Mouse (Mus musculus): Measurements from ENCODE around the gene Rps10. TPM values are rescaled to one million over a fixed set of nuclear protein-coding genes. Genes with fewer than 3 reads are reported as not detected.
A peak's percentile ranks its signal among the peaks of the same experiment; 100 is the strongest.

The Rps10 gene
- polyA plus RNA-seq (2015; fragmentation: Nextera tagmentation; extraction: Ambion mirVana): 483 and 558 TPM in 2 replicates

DNA sequence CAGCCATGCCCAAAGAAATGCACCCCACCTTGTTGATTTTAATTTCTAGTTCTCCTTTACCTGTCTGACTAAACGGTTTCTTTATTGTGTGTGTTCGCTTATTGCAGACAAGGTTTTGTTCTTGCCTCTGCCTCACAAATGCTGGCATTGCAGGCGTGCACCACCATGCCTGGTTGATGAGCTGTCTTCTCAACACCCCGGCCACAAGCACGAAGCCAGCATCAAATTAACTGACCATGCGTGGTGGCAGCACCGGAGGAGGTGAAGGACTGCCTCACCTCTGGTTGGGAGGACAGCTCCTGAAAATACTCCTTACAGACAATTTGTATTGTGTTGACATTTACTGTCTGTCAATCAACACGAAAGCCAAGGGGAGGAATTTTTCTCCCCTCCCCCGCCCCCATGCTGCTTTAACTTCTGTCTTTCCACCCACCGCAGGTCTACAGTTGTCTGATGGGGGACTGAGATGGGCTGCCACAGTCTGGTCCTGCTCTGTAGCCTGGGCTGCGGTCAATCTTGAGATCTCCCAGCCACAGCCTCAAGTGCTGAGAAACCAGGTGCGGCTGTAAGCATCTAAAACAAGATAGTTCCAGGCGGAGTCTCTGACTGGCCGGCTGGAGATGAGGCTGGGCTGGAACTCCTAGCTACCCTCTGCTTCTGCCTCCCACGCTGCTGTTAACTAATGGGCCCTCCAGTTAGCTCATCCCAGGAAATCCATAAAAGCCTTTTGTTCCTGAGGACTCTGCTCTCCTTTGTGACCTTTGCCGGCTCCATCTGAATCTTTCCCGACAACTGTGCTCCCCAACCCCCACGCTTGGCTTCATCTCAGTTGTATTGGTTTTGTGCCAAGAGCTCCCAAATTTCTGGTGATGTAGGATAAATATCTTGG lies at the start of gene Rps10:
Rps10 (minus strand) TSS at position 538 of the 889 bp plus-strand sequence.
- Histone ChIP-seq H3K4me3 (replicated peaks) (peak within 1 kb of the TSS; percentile 84), H3K36me3 (peaks cover 24% of the 10 kb centered on the region), H3K27ac (replicated peaks) (peak within 1 kb of the TSS; percentile 86), H3K27me3 (replicated peaks) (no peaks in the 10 kb centered on the region), H3K4me1 (peaks cover 42% of the 10 kb centered on the region), H3K9me3 (replicated peaks) (no peaks in the 10 kb centered on the region), H3K9ac (replicated peaks) (peak within 1 kb of the TSS; percentile 53; the same call in 1 of the 2 replicates), H3K4me2 (peak within 1 kb of the TSS; percentile 85)
- ATAC-seq (ENCODE audit: low FRiP score): no peak
- 21% methylated on average over 18 of the region's 18 CpGs for WGBS

GRCm38 (mm10) chr17:27685550-27685913 lies 49.1 kb upstream of the Rps10 start:
- Histone ChIP-seq H3K9ac (replicated peaks) (peak overlapping the region; percentile 84), H3K27ac (replicated peaks) (peak overlapping the region; percentile 61; the same call in 1 of the 2 replicates), H3K27me3 (replicated peaks) (no peaks in the 10 kb centered on the region), H3K9me3 (replicated peaks) (no peaks in the 10 kb centered on the region), H3K4me1 (peaks cover 27% of the 10 kb centered on the region), H3K4me2 (peak overlapping the region; percentile 97), H3K4me3 (replicated peaks) (peak overlapping the region; percentile 65), H3K36me3 (no peaks in the 10 kb centered on the region)
- ATAC-seq (ENCODE audit: low FRiP score): peak; percentile 62
- under 1% methylated on average over 11 of the region's 11 CpGs for WGBS

- H3K27me3 ChIP-seq (replicated peaks): no peaks in the 10 kb centered on the region
- peak overlapping the region; percentile 84 for H3K9ac ChIP-seq (replicated peaks)
- no peaks in the 10 kb centered on the region for H3K9me3 ChIP-seq (replicated peaks)
- peak overlapping the region; percentile 97 for H3K4me2 ChIP-seq
- H3K4me3 ChIP-seq (replicated peaks): peak overlapping the region; percentile 65
- ATAC-seq (ENCODE audit: low FRiP score): peak; percentile 68
- no peaks in the 10 kb centered on the region for H3K36me3 ChIP-seq
- peak overlapping the region; percentile 61; the same call in 1 of the 2 replicates for H3K27ac ChIP-seq (replicated peaks)
- WGBS: under 1% methylated on average over 41 of the region's 53 CpGs
- peaks cover 28% of the 10 kb centered on the region for H3K4me1 ChIP-seq
These were observed 48.5 kb upstream of the Rps10 start for GRCm38 (mm10) chr17:27684886-27685549.

GRCm38 (mm10) chr17:27678924-27679813 lies 42.7 kb upstream of the Rps10 start:
- Histone ChIP-seq H3K9ac (replicated peaks) (peak overlapping the region; percentile 2; the same call in 1 of the 2 replicates), H3K27me3 (replicated peaks) (no peaks in the 10 kb centered on the region), H3K4me2 (no peak overlapping the region), H3K27ac (replicated peaks) (peak overlapping the region; percentile 75), H3K4me1 (peaks cover 16% of the 10 kb centered on the region), H3K9me3 (replicated peaks) (no peaks in the 10 kb centered on the region), H3K36me3 (no peaks in the 10 kb centered on the region), H3K4me3 (replicated peaks) (no peak overlapping the region)
- ATAC-seq (ENCODE audit: low FRiP score): peak; percentile 56; the same call in 1 of the 2 replicates
- WGBS: 23% methylated on average over 11 of the region's 11 CpGs

- Histone ChIP-seq H3K4me1 (peaks cover 16% of the 10 kb centered on the region), H3K27ac (replicated peaks) (peak overlapping the region; percentile 75; the same call in 1 of the 2 replicates), H3K9me3 (replicated peaks) (no peaks in the 10 kb centered on the region), H3K36me3 (no peaks in the 10 kb centered on the region), H3K4me2 (no peak overlapping the region), H3K27me3 (replicated peaks) (no peaks in the 10 kb centered on the region), H3K9ac (replicated peaks) (no peak overlapping the region), H3K4me3 (replicated peaks) (no peak overlapping the region)
- 86% methylated on average over 5 of the region's 5 CpGs for WGBS
- ATAC-seq (ENCODE audit: low FRiP score): no peak
These were observed 41.3 kb upstream of the Rps10 start for GRCm38 (mm10) chr17:27677756-27678155.

- Histone ChIP-seq H3K9me3 (replicated peaks) (no peaks in the 10 kb centered on the region), H3K4me2 (no peak overlapping the region), H3K36me3 (no peaks in the 10 kb centered on the region), H3K4me1 (peaks cover 16% of the 10 kb centered on the region), H3K4me3 (replicated peaks) (no peak overlapping the region), H3K27me3 (replicated peaks) (no peaks in the 10 kb centered on the region), H3K9ac (replicated peaks) (no peak overlapping the region), H3K27ac (replicated peaks) (no peak overlapping the region)
- WGBS: 73% methylated on average over 7 of the region's 7 CpGs
- ATAC-seq (ENCODE audit: low FRiP score): no peak
These were observed 39.8 kb upstream of the Rps10 start for GRCm38 (mm10) chr17:27676270-27676669.

DNA sequence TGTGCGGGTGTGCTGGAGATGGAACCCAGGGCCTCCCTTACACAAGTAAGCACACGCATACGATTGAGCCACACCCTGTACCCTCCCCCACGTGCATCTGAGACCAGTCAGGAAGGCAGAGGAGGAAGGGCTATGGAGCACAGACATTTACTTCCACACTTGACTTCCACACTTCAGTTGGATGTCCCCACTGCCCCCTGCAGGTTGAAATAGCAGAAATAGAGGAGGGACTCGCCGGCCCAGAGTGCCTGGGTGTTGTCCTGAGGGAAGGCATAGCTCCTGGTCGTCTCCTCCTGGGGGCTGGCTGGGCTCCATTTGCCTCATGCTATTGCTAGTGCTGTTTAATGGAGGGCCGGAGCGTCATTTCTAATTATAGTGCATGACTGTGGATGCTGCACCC lies 39.0 kb upstream of the Rps10 start:
- Histone ChIP-seq H3K4me3 (replicated peaks) (no peak overlapping the region), H3K27me3 (replicated peaks) (no peaks in the 10 kb centered on the region), H3K27ac (replicated peaks) (no peak overlapping the region), H3K36me3 (no peaks in the 10 kb centered on the region), H3K4me1 (peaks cover 16% of the 10 kb centered on the region), H3K4me2 (no peak overlapping the region), H3K9ac (replicated peaks) (no peak overlapping the region), H3K9me3 (replicated peaks) (no peaks in the 10 kb centered on the region)
- 56% methylated on average over 9 of the region's 9 CpGs for WGBS
- ATAC-seq (ENCODE audit: low FRiP score): no peak

DNA sequence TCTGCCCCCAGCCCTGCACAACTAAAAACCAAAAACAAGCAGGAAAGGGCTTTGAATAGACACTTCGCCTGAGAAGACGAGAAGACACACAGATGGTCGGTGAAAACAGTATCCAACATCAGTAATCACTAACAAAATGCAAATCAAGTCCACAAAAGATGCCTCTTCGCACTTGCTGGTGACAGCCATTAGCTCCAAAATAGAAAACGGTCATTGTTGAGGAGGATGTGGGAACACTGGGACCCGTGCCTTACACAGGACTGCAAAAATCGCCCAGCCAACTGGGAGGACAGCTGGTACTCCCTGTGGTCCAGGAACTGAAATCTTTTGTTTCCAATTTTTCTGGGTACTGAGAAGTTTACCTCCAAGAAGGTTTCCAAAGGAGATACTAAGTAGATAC lies 37.5 kb upstream of the Rps10 start:
- H3K27ac ChIP-seq (replicated peaks): no peak overlapping the region
- H3K9ac ChIP-seq (replicated peaks): no peak overlapping the region
- H3K4me1 ChIP-seq: peaks cover 5% of the 10 kb centered on the region
- H3K4me3 ChIP-seq (replicated peaks): no peak overlapping the region
- no peak overlapping the region for H3K4me2 ChIP-seq
- WGBS: 40% methylated on average over 7 of the region's 7 CpGs
- H3K9me3 ChIP-seq (replicated peaks): no peaks in the 10 kb centered on the region
- H3K27me3 ChIP-seq (replicated peaks): no peaks in the 10 kb centered on the region
- no peak for ATAC-seq (ENCODE audit: low FRiP score)
- no peaks in the 10 kb centered on the region for H3K36me3 ChIP-seq

DNA sequence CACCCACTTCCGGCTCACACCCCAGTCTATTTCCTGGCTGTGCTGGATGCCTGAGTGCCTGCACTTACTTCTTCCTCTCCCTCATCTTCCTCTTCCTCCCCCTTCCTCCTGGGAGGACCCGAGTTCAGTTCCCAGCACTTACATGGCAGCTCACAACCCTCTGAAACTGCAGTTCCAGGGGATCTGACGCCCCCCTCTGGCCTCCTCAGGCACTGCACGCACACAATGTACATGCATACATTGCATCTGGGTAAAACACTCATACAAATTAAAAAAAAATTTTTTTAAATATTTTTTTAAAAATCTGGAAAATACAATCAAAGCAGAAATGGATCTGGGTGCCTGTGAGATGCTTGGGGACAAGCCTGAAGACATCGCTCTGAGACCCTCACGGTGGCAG lies 35.3 kb upstream of the Rps10 start:
- Histone ChIP-seq H3K27ac (replicated peaks) (no peak overlapping the region), H3K4me2 (no peak overlapping the region), H3K36me3 (no peaks in the 10 kb centered on the region), H3K9ac (replicated peaks) (no peak overlapping the region), H3K9me3 (replicated peaks) (no peaks in the 10 kb centered on the region), H3K4me1 (no peaks in the 10 kb centered on the region), H3K4me3 (replicated peaks) (no peak overlapping the region), H3K27me3 (replicated peaks) (no peaks in the 10 kb centered on the region)
- WGBS: 83% methylated on average over 6 of the region's 6 CpGs
- no peak for ATAC-seq (ENCODE audit: low FRiP score)

DNA sequence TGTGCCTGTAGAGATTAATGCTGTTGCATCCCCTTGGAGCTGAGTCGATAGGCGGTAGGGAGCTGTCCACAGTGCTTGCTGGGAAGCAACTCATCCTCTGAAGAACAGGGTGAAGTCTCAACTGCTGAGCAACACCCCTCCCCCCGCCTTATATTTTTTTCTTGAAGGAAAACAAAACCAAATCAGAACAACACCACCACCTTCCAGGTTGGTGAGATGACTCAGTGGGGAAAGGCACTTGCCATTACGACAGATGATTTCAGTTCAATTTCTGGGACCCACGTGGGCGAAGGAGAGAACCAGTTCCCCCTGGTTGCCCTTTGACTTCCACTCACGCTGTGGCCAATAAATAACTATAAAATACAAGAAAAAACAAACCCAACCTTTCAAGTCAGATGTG lies 22.3 kb upstream of the Rps10 start:
- Histone ChIP-seq H3K27ac (replicated peaks) (no peak overlapping the region), H3K4me3 (replicated peaks) (no peak overlapping the region), H3K9ac (replicated peaks) (no peak overlapping the region), H3K9me3 (replicated peaks) (no peaks in the 10 kb centered on the region), H3K27me3 (replicated peaks) (no peaks in the 10 kb centered on the region), H3K4me2 (no peak overlapping the region), H3K36me3 (no peaks in the 10 kb centered on the region), H3K4me1 (peaks cover 29% of the 10 kb centered on the region)
- whole genome bisulfite sequencing: 80% methylated on average over 7 of the region's 7 CpGs
- ATAC-seq (ENCODE audit: low FRiP score): no peak

DNA sequence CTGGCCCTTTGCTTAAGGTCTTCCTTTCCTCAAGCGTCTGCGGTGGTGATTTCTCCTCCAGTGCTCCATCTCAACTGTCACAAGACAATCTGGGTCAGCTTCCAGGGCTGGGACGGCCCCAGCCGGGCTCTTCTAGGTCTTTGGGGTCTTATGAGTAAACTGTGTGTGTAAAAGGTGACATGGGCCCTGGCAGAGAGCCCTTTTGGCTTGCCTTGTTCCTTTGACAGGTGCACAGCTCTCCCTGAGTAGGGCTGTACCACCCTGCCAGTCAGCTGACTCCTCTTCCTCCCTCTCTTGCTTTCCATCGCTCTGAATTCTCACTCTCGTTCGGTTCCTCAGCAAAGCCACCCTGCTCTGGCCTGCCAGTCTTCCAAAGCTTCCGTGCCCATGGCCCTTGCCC lies 20.7 kb upstream of the Rps10 start:
- H3K4me3 ChIP-seq (replicated peaks): no peak overlapping the region
- no peak overlapping the region for H3K27ac ChIP-seq (replicated peaks)
- H3K27me3 ChIP-seq (replicated peaks): no peaks in the 10 kb centered on the region
- H3K4me1 ChIP-seq: peaks cover 29% of the 10 kb centered on the region
- H3K9me3 ChIP-seq (replicated peaks): no peaks in the 10 kb centered on the region
- WGBS: 73% methylated on average over 8 of the region's 8 CpGs
- H3K9ac ChIP-seq (replicated peaks): no peak overlapping the region
- no peaks in the 10 kb centered on the region for H3K36me3 ChIP-seq
- H3K4me2 ChIP-seq: peak overlapping the region; percentile 73
- ATAC-seq (ENCODE audit: low FRiP score): no peak
